Mouse (Mus musculus): ENCODE results near the gene Srrd.

DNA sequence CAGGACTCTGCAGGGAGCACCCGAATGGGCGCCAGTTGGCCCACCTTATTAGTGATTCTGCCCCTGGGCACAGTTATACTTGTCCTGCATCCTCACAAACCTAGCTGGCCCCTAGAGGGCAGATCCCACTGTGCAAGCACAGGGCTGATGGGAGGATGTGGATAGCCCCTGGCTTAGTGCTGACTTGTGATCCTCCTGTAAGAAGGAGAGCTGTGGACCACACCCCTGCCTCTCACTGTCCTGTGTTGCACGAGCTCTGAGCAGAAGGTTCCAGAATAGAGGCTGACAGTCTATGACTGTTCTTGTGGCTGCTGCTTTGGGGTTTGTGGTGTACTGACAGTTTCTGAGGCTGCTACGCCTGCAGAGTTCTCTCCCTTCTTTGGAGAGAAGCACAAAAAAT is 41.1 kb downstream of the Srrd start:
- no peak for TF ChIP-seq TAL1 (IDR thresholded peaks at IDR 0.05; ENCODE audit: low read length)
- TF ChIP-seq GATA1 (IDR thresholded peaks at IDR 0.05; ENCODE audit: low read length), result no peak
